Mouse (Mus musculus) brown adipose tissue, adult 24 weeks (tissue): ENCODE data around the gene Runx3. TPM values are rescaled to one million over a fixed set of nuclear protein-coding genes. Genes with fewer than 3 reads are reported as not detected.

ENCODE experiments used
- H3K27ac ChIP-seq: fragments of 200-500 bp; replicated peaks from 2 replicates; pipeline ENCODE4 v1.5.1; 2012; ENCODE audit warnings: low read depth, mild to moderate bottlenecking, low read length
- H3K4me1 ChIP-seq: fragments of 200-500 bp; 2 replicates; pipeline ENCODE4 v1.6.1; 2012; ENCODE audit warnings: low read length, mixed read lengths; ENCODE audit not compliant: control insufficient read depth, insufficient read depth, insufficient read length
- H3K4me3 ChIP-seq: fragments of 200-500 bp; 2 replicates; pipeline ENCODE4 v1.5.1; 2012; ENCODE audit warnings: low read depth, mild to moderate bottlenecking, low read length, moderate library complexity; ENCODE audit not compliant: insufficient read depth
- polyA plus RNA-seq: library from polyadenylated mRNA; stranded (reverse); fragments of >200 nt; gene quantifications from 2 replicates; pipeline ENCODE4 v1.2.4, GENCODE M21; 2012; ENCODE audit not compliant: missing spikeins, insufficient read depth, insufficient read length

The Runx3 gene
- polyA plus RNA-seq, result 0.28 and 0.38 TPM in 2 replicates

DNA sequence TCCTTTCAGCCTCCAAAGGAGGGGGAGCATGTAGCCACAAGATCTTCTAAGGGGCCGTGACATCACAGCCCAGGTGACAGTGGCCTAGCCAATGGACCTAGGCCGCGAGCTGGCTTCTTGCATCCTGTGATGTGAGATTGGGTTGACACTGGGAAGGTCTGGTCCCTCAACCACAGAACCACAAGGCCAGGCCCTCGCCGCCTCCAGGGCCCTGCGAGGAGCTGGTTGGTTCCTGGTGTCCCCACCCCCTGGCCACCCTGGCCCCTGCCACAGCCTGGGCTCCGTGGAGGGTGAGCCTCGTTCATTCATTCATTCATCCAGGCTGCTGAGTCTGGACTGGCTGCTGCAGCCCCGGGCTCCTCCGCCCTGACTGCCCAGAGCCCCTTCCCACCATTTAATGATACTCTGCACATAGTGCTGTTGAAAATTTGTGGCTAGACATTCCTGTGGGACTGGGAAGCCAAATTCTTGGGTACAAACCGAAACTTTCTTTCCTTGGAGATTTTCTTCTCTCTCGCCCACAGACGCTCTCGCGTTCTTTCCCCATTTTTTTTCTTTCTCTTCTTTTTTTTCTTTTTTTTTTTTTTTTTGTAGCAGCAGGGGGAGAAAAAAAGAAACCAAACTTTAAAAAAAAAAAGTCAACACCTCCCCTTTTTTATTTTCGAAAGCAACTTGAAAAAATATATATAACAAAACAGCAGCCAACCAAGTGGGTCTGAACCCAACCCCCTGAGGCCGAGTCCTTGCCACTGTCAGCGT, at the start of gene Runx3:
Gene Runx3 (plus strand): TSS at position 311 of the 759 bp plus-strand sequence.
- no peak within 1 kb of the TSS for H3K27ac ChIP-seq
- H3K4me1 ChIP-seq, result no peaks in the 10 kb centered on the region
- no peak within 1 kb of the TSS for H3K4me3 ChIP-seq

DNA sequence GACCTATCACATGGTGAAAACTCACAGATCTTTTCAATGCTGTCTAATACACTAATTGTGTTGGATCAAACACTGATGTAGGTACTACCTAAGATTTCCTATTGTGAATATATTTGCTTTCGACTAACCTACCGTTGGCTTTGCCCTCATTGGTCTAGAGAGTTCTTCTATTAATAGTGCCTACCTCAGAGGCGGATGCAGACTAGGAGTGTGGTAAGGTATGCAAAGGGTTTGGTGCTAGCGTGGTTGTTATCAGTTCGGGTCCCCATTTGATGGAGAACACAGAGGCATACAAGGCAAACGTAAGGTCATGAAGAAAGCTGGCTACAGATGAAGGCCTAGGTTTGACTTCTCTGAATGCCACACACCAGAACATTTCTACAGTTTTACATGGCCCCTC, 47.8 kb upstream of the Runx3 start:
- Histone ChIP-seq H3K27ac (no peak overlapping the region), H3K4me3 (no peak overlapping the region), H3K4me1 (no peaks in the 10 kb centered on the region)

DNA sequence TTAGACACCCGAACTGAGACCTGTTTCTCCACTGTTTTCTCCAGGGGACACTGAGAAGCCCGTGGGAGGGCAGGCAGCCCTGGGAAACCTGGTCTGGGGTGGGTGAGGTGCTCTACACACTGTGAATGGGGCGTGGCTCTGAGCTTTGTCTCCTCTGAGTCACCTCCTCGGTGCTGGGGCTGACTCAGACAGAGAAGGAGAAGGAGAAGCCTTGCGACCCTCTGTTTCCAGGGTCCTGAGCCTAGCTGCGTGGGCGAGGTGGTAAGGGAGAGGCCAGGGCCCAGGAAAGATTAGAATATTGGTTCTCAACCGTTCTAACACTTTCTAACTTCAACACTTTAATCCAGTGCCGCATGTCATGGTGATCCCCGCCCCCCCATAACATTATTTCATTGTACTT, 46.9 kb upstream of the Runx3 start:
- Histone ChIP-seq H3K4me1 (no peaks in the 10 kb centered on the region), H3K4me3 (no peak overlapping the region), H3K27ac (no peak overlapping the region)

DNA sequence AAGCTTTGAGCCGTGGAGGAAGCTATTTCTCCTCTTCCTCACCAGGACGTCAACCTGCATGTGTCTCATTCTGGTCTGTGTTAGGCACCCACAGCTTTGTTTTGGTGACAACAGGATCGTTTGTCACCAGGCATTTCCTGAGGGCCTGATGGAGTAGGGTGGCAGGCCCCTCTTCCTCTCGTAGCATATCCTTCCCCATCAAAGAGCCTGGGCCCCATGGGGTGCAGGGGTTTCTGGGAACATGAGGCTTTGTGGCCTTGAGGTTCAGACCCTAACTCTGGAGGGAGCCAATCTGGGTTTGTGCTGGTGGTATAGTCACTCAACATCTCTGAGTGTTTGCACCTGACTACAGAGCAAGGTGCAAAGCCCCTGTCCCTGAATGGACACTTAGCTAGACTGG, 45.8 kb upstream of the Runx3 start:
- H3K27ac ChIP-seq, result no peak overlapping the region
- no peaks in the 10 kb centered on the region for H3K4me1 ChIP-seq
- no peak overlapping the region for H3K4me3 ChIP-seq

DNA sequence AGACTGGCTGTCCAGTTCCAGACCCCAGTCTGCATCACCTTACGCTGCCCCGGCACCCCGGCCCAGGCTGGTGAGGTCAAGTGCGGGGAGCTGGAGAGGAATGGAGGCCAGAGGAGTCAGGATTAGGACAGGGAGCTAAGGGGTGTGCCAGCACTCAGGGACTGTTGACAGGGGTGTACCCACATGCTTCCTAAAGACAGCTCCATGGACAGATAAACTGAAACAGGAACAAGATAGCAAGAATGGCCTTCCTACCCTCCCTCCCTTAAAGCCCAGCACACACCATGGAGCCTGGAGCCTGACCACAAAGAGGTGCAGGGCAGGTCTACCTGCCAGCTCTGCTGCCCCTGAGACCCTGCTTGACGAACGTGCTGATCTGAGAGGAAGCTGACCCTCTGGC, 45.1 kb upstream of the Runx3 start:
- Histone ChIP-seq H3K27ac (no peak overlapping the region), H3K4me3 (no peak overlapping the region), H3K4me1 (no peaks in the 10 kb centered on the region)

DNA sequence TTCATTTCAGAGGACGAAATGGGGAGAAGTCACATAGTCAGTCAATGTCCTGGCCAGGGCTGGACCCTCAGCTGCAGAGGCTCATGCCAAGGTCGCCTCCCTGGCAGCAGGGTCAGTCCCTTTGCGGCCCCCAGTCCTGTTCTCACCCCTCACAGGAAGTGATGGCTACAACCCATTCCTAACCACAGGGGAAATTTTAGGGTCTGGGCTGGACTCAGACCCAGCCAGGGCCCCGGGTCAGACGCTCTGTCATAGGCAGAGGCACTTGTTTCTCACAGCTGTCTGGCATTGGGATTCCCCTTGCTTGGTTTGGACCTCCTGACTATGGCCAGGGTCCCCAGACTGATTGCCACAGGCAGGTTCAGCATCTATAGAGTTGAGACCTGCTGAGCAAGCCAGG, 43.8 kb upstream of the Runx3 start:
- Histone ChIP-seq H3K4me1 (no peaks in the 10 kb centered on the region), H3K27ac (no peak overlapping the region)

DNA sequence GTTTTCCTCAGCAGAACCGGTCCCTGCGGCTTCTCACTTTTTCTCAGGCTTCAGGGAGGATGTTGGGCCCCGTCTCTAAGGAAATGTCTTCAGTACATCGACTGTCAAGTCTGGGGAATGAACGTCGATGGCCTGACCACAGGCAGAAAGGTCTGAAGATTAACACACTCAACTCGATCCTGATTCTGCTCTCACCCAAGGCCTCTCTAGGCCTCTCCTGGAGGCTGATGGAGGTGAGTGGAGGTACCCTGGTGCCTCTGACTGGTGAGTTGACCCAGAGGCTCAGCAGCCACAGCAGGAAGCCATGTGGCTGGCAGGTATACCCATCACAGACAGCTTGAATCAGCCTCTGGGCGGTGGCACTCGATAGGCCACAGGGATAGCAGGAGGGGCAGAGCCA, 43.3 kb upstream of the Runx3 start:
- Histone ChIP-seq H3K4me3 (no peak overlapping the region), H3K27ac (no peak overlapping the region)

More for the DNA sequence above, 43.8 kb upstream of the Runx3 start:
- H3K4me3 ChIP-seq, result no peak overlapping the region

DNA sequence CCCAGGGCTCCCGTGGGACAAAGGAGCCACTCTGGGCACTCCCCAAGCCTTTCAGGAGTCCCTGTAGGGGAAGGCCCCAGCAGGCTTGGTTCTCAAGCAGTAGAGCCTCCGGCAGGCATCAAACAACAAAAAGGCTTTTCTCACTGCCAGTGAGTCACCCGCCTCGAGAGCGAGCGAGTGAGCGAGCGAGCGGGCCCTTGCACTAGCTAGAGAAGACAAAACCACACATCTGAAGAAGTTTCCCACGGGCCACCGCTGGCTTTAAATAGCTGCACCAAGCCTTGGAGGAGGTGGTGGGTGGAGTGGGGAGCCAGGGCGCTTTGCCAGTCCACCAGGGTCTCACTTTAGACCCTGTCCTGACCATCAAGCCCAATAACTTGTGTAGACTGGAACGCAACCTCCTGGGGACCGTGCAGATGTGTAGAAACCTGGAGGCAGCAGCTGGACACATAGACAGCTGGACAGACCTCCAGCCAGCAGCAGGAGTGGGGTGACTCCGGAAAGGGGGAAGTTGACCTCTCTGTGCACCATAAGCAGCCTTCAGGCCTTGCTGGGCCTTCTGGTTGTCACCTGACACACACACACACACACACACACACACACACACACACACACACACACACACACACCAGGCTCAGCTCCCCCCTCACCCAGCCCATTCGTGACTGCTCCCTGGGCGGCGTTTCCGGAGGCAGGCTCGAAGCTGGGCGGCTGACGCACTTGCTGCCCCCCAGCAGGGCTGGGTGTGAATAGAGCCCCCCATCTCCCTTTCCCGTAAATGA, 40.4 kb upstream of the Runx3 start:
- no peaks in the 10 kb centered on the region for H3K4me1 ChIP-seq
- H3K27ac ChIP-seq, result no peak overlapping the region
- no peak overlapping the region for H3K4me3 ChIP-seq

More for the DNA sequence above, 43.3 kb upstream of the Runx3 start:
- H3K4me1 ChIP-seq, result no peaks in the 10 kb centered on the region

DNA sequence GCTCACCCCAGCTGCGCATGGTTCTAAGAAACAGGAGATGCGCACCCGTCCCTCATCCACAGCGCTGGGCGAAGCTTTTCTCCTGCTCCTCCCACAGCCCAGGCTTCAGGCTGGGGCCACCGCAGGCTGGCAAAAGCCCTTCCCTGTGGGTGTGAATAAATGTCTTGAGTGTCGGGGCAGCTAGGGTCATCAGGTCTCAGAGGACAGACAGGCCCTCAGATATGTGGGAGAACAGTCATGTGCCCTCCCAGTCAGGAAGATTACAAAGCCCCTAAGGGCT, 39.9 kb upstream of the Runx3 start:
- H3K4me1 ChIP-seq, result no peaks in the 10 kb centered on the region
- no peak overlapping the region for H3K27ac ChIP-seq

DNA sequence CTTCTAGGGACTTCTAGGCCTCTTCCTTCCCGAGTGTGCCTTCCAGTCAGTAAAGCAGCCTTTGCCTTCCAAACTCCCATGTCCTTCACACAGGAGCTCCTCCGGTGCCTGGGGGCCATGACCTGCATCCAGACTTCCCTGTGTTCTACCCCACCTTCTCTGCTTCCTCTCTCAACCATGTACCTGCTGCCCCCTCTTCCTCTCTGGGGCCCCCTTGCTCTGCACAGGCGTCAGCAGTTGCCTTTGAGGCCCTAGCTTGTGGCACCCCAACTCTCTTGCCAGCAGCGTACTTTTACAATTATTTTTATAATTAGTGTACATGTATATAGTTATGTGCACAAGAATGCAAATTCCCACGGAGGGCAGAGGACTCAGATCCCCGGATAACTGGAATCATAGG, 37.4 kb upstream of the Runx3 start:
- H3K4me3 ChIP-seq, result no peak overlapping the region
- no peaks in the 10 kb centered on the region for H3K4me1 ChIP-seq
- H3K27ac ChIP-seq, result no peak overlapping the region

More for the DNA sequence above, 39.9 kb upstream of the Runx3 start:
- no peak overlapping the region for H3K4me3 ChIP-seq

DNA sequence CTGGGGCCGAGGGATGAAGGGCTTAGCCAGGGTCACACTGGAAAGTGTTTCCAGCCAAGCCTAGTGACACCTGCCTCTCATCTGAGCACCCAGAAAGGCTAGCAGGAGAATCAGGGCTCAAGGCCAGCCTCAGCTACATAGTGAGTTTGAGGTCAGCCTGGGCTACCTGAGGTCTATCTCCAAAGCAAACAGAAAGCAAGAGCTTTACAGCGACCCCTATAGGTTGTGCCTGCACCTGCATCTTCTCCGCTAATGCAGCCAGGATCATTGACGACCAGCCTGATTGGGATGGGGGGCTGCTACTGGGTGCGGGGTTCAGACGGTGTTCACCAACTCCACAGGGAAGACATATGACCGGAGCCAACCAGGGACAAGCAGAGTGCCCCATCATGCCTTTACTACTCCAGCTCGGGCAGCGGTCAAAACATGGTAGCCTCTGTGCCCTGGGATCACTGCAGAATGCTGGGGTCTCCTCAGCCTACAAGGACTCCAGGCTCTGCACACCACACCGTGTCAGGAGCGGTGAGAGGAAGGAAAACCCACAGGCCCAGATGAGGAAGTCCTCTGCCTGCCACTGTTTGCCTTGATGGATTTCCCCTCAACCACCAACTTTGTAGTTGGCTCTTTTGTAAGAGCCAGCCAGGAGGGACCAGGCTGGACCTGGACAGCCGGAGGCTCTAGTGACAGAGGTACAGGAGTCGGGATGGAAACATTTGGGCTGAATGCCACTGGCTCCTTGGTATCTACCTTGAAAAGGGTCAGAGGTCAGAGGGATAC, 35.2 kb upstream of the Runx3 start:
- Histone ChIP-seq H3K27ac (no peak overlapping the region), H3K4me1 (no peaks in the 10 kb centered on the region), H3K4me3 (no peak overlapping the region)

DNA sequence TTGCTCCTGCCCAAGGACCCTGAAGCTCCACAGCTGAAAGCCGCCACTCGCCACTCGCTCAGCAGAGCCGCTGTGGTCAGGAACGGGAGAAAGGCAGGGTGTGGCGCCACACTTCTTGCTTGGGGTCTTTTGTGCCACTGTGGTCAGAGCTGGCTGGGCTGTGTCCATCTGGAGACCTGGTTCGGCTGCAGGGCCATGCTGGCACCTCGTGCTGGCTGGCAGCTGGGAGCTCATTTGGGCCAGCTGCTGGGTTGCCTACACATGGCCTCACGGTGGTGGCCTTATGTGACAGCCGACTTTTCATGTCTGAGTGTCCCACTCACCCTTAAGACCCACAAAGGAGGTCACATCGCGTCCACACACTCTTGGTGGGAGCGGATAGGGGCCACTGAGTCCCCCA, 29.8 kb upstream of the Runx3 start:
- Histone ChIP-seq H3K4me3 (no peak overlapping the region), H3K27ac (no peak overlapping the region), H3K4me1 (no peaks in the 10 kb centered on the region)

DNA sequence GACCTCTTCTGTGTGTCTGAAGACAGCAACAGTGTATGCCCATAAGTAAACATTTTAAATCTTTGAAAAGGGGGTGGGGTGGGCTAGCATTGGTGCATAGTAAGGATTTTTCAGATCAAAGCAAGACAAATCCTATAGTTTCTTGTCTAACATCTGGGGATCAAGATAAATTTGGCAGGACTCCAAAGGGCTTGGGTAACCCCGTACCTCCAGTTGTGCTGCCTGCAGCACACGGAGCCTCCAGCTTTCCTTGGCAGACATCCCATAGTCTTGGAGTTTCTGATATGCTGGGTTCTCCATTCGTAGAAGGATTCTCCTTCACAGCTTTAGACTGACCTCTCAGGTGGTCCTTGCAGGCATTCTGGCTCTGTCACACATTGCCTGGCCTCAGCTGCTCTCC, 27.6 kb upstream of the Runx3 start:
- Histone ChIP-seq H3K4me1 (no peaks in the 10 kb centered on the region), H3K27ac (no peak overlapping the region), H3K4me3 (no peak overlapping the region)

DNA sequence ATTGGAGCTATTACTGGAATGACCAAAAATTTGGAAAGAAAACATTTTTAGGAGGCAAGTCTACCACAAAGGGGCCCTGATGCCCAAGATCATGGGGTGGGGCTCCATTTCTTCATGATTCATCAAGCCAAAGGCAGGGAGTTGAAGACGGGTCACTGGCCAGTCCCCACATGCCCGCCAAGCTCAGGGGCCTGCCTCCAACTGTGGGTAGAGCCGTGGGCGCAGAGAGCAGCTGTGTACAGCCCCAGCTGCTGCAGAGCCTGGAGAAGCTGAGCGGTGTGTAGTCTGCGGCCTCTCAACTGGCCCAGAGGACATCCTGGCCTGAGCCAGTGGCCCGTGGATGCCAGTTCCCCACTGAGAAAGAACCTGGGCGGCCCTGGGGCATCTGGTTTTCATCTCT, 24.8 kb upstream of the Runx3 start:
- H3K27ac ChIP-seq, result no peak overlapping the region
- no peaks in the 10 kb centered on the region for H3K4me1 ChIP-seq
- no peak overlapping the region for H3K4me3 ChIP-seq
